Mouse (Mus musculus): ENCODE results near the gene Nes.

DNA sequence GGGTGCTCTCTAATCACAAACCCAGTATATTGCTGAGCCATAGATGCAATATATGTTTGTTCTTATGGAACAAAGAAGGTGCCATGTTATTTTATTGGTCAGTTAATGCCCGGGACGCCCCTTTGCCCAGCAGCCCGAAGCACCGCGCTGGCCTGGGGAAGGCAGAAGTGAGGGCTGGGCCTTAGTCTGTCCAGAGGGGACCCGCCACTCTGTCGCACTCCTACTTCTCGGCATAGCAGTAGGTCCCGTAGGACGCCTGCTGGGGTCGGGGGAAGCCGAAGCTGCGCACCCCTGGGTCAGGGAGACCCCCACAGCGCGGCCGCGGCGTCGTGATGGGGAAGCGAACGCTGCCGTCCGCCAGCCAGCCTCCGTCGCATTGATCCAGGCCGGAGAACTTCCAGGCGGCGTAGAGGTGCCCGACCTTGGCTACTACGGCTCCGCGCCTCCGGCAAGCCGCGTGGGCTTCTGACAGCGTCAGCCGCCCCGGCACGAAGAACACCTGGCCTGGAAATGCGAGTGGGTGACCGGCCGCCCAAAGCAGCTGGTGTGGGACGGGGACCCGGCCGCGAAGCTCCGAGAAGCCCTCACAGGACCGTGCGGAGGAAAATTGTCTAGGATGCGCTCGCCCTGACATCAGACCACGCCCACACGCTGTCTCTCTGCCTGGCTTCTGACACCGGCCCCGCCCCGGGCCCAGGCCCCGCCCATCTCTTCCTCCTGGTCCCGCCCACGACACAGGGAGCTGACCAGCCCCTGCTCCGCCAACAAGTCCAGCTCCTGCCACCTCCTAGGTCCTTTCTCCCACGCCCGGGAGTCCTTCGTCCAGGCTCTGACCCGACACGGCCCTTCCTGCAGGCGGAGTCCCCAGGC is 51.7 kb downstream of the Nes start:
- TF ChIP-seq CTCF (IDR thresholded peaks at IDR 0.05; ENCODE audit: insufficient read depth, low read length) = no peak
- TF ChIP-seq POLR2A (IDR thresholded peaks at IDR 0.05; ENCODE audit: borderline replicate concordance, extremely low read depth, low read depth, low read length) = peak; percentile 15; the same call in 1 of the 2 replicates
